Mouse (Mus musculus) intestine, embryonic 14.5 days (tissue): ENCODE measurements at regions not wholly inside any gene's neighbourhood (a gene's known extent, or its start where the extent isn't known, plus 50 kb on each side); places are given as distances from the start of the nearest gene placed in this dataset.

Experiments used
- ATAC-seq: fragments of 200-750 bp; cut with Nextera tagmentation; replicated peaks from 2 replicates; pipeline ENCODE4 v1.8.0; 2017; ENCODE audit warnings: low read depth, moderate number of reproducible peaks, moderate TSS enrichment, moderate library complexity; ENCODE audit not compliant: low FRiP score, low TSS enrichment
- DNase-seq: peaks from one replicate; pipeline ENCODE4 v3.0.0-alpha.2; 2018; ENCODE audit warnings: low spot score
- H3K27ac ChIP-seq: fragments of 300-500 bp; sonication (generic); 2 replicates; pipeline ENCODE4 v1.5.1; 2014; ENCODE audit warnings: low read depth, mild to moderate bottlenecking, control low read depth
- H3K27me3 ChIP-seq: fragments of 300-500 bp; sonication (generic); replicated peaks from 2 replicates; pipeline ENCODE4 v1.6.1; 2014; ENCODE audit warnings: low read length, control low read depth; ENCODE audit not compliant: control insufficient read depth, insufficient read depth
- H3K36me3 ChIP-seq: fragments of 300-500 bp; sonication (generic); 2 replicates; pipeline ENCODE4 v1.6.1; 2014; ENCODE audit warnings: low read length, control low read depth; ENCODE audit not compliant: control insufficient read depth, insufficient read depth
- H3K4me1 ChIP-seq: fragments of 300-500 bp; sonication (generic); replicated peaks from 2 replicates; pipeline ENCODE4 v1.6.1; 2014; ENCODE audit warnings: low read length, control low read depth, mixed read lengths; ENCODE audit not compliant: control insufficient read depth, insufficient read depth
- H3K4me2 ChIP-seq: fragments of 300-500 bp; sonication (generic); 2 replicates; pipeline ENCODE4 v1.6.1; 2014; ENCODE audit warnings: low read length
- H3K4me3 ChIP-seq: fragments of 300-500 bp; sonication (generic); 2 replicates; pipeline ENCODE4 v1.5.1; 2014; ENCODE audit warnings: low read depth, low read length, control low read depth, mixed read lengths
- H3K9ac ChIP-seq: fragments of 300-500 bp; sonication (generic); 2 replicates; pipeline ENCODE4 v1.6.1; 2014; ENCODE audit warnings: mild to moderate bottlenecking, low read length
- H3K9me3 ChIP-seq: fragments of 300-500 bp; sonication (generic); 2 replicates; pipeline ENCODE4 v1.6.1; 2016; ENCODE audit warnings: low read length, control low read depth; ENCODE audit not compliant: control insufficient read depth
- WGBS: fragments of 180-500 bp; shearing (Covaris S2); extraction: QIAGEN DNeasy Blood & Tissue Kit; methylation state at CpG from one replicate; pipeline ENCODE4 v1.1.7; 2014; 5-methylcytosine and 5-hydroxymethylcytosine counted together

- DNase-seq: no peak
- Histone ChIP-seq H3K27ac (no peak overlapping the region), H3K27me3 (no peaks in the 10 kb centered on the region; the same call in 1 of the 2 replicates), H3K9me3 (no peaks in the 10 kb centered on the region), H3K4me2 (no peak overlapping the region), H3K4me3 (no peak overlapping the region), H3K9ac (no peak overlapping the region), H3K36me3 (no peaks in the 10 kb centered on the region), H3K4me1 (no peaks in the 10 kb centered on the region)
- no peak for ATAC-seq
- WGBS: 29% methylated on average over 17 of the region's 17 CpGs
Measured at GRCm38 (mm10) chr9:43419993-43420715, 109.5 kb downstream of the Trim29 start.

DNA sequence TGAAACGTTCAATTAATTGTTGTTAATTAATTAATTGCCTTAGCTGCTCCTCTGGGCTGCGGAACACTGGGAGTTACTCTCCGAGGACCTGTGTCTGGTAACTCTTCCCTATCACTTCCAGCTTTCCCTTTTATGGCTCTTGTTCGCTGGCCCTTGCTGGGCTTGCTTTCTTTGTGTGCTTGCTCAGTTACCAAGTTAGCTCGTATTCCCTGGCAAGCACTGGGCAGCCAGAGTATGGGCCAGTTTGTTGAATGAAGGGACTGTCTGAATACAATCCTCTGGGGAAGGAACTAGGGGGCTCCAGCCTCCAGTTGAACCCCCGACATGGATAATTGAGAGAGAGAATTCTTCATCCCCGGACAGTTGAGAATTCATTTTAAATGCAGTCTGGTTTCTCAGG is 116.4 kb downstream of the Trim29 start:
- WGBS: 47% methylated on average over 7 of the region's 7 CpGs
- H3K4me1 ChIP-seq: no peaks in the 10 kb centered on the region
- no peak for ATAC-seq

GRCm38 (mm10) chr9:43433953-43434352 is 123.3 kb downstream of the Trim29 start:
- 61% methylated on average over 3 of the region's 3 CpGs for WGBS
- Histone ChIP-seq H3K9ac (no peak overlapping the region), H3K4me3 (no peak overlapping the region), H3K4me2 (no peak overlapping the region), H3K9me3 (no peaks in the 10 kb centered on the region), H3K4me1 (no peaks in the 10 kb centered on the region), H3K27me3 (no peaks in the 10 kb centered on the region), H3K27ac (no peak overlapping the region), H3K36me3 (no peaks in the 10 kb centered on the region)
- ATAC-seq (no peak), DNase-seq (no peak)

More for the DNA sequence above, 116.4 kb downstream of the Trim29 start:
- DNase-seq: no peak
- H3K27me3 ChIP-seq: no peaks in the 10 kb centered on the region
- H3K4me2 ChIP-seq: no peak overlapping the region
- no peak overlapping the region for H3K9ac ChIP-seq
- H3K36me3 ChIP-seq: no peaks in the 10 kb centered on the region
- no peak overlapping the region for H3K27ac ChIP-seq
- H3K4me3 ChIP-seq: no peak overlapping the region
- no peaks in the 10 kb centered on the region for H3K9me3 ChIP-seq

GRCm38 (mm10) chr9:43438476-43438875 is 127.8 kb downstream of the Trim29 start:
- no peak overlapping the region for H3K4me2 ChIP-seq
- H3K36me3 ChIP-seq: no peaks in the 10 kb centered on the region
- ATAC-seq: no peak
- no peaks in the 10 kb centered on the region for H3K27me3 ChIP-seq
- H3K4me3 ChIP-seq: no peak overlapping the region
- H3K9ac ChIP-seq: no peak overlapping the region
- 73% methylated on average over 11 of the region's 11 CpGs for WGBS
- no peaks in the 10 kb centered on the region for H3K9me3 ChIP-seq
- DNase-seq: no peak
- H3K27ac ChIP-seq: no peak overlapping the region
- no peaks in the 10 kb centered on the region for H3K4me1 ChIP-seq

DNA sequence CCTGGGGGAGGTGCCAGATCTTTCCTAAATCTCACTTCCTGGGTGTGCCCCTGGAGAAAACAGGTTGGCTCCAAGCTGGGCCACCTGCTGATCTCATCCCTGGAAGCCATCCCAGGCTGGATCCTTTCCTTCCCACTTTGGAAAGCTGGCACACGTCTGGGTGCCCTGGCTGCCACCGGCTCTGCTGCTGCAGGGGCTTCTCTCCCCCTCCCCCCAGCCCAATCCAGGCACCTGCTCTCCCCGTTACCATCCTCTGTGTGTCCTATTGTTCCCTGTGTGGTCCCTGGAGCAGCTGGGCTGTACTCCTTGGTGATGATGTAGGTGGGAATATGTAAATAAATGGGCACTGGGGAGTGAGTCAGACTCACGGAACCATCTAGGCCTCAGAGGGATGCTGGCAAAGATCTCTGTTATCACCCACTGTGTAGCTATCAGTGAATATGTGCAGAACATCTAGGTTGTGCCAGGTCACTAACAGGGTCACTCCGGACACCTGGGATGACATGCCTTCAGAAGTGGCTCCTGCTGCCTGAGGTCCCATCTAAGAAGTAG is 130.4 kb downstream of the Trim29 start:
- H3K27me3 ChIP-seq: no peaks in the 10 kb centered on the region
- no peak overlapping the region for H3K4me3 ChIP-seq
- no peaks in the 10 kb centered on the region for H3K36me3 ChIP-seq
- H3K9me3 ChIP-seq: no peaks in the 10 kb centered on the region
- no peak overlapping the region for H3K4me2 ChIP-seq
- no peak overlapping the region for H3K27ac ChIP-seq
- ATAC-seq (no peak), DNase-seq (no peak)
- H3K9ac ChIP-seq: no peak overlapping the region
- no peaks in the 10 kb centered on the region for H3K4me1 ChIP-seq
- WGBS: 69% methylated on average over 5 of the region's 5 CpGs

GRCm38 (mm10) chr9:43445491-43445890 is 134.8 kb downstream of the Trim29 start:
- Histone ChIP-seq H3K27ac (no peak overlapping the region), H3K4me2 (no peak overlapping the region), H3K4me1 (no peaks in the 10 kb centered on the region), H3K36me3 (no peaks in the 10 kb centered on the region), H3K9me3 (no peaks in the 10 kb centered on the region), H3K9ac (no peak overlapping the region), H3K4me3 (no peak overlapping the region), H3K27me3 (no peaks in the 10 kb centered on the region)
- no peak for ATAC-seq
- WGBS: 50% methylated on average over 1 of the region's 1 CpGs
- DNase-seq: no peak

DNA sequence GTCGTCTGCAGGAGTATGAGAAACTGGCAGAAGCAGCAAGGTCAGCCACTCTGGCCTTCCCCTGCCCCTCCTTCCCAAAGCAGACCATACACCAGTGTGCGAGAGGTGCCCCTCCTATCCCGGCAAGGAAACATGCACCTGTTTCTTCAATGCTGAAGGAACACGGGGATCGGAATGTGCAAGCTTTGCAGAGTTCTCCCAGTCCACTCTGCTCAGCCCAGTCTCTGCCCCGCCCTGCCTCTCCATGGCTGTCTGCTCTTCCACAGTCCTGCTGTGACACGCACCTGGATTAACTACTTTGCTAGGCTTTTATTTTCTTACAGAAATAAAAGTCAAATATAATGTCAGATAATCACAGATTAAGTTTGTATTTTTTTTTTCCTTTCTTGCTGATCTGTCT is 136.7 kb downstream of the Trim29 start:
- Histone ChIP-seq H3K9me3 (no peaks in the 10 kb centered on the region), H3K36me3 (no peaks in the 10 kb centered on the region), H3K9ac (no peak overlapping the region), H3K4me3 (no peak overlapping the region), H3K4me1 (no peaks in the 10 kb centered on the region), H3K27ac (no peak overlapping the region), H3K27me3 (no peaks in the 10 kb centered on the region; the same call in 1 of the 2 replicates), H3K4me2 (no peak overlapping the region)
- WGBS: 54% methylated on average over 7 of the region's 7 CpGs
- ATAC-seq (no peak), DNase-seq (no peak)

GRCm38 (mm10) chr9:43448981-43449380 is 138.3 kb downstream of the Trim29 start:
- no peak for DNase-seq
- Histone ChIP-seq H3K4me3 (no peak overlapping the region), H3K9me3 (no peaks in the 10 kb centered on the region), H3K27ac (no peak overlapping the region), H3K27me3 (peaks cover 10% of the 10 kb centered on the region), H3K4me1 (peaks cover 3% of the 10 kb centered on the region; the same call in 1 of the 2 replicates), H3K4me2 (no peak overlapping the region), H3K36me3 (no peaks in the 10 kb centered on the region), H3K9ac (no peak overlapping the region)
- WGBS: 60% methylated on average over 5 of the region's 5 CpGs
- no peak for ATAC-seq
